Mouse (Mus musculus) adrenal gland, postnatal 10 days (tissue): ENCODE data around the gene Krtap9-1. TPM values are rescaled to one million over a fixed set of nuclear protein-coding genes. Genes with fewer than 3 reads are reported as not detected.
"Not testable (repeated sequence)": the region's sequence is repeated elsewhere in the genome, so short reads cannot be mapped to it uniquely, and the experiment has no call there.

Experiments used
- DNase-seq: peaks from one replicate; pipeline ENCODE4 v3.0.0; 2021; ENCODE audit warnings: mixed read lengths
- long read RNA-seq, 2 experiments: library from polyadenylated mRNA; stranded (forward); transcript quantifications; one replicate each; pipeline ENCODE4 v2.0.0; 2021
- total RNA-seq, 2 experiments: library from RNA; stranded (reverse); gene quantifications; 2 replicates each; pipeline ENCODE4 v1.2.3; 2021

Krtap9-1 gene
- not detected for total RNA-seq
- long read RNA-seq, experiment 1: 0 reads
- long read RNA-seq, experiment 2: 0 reads

DNA sequence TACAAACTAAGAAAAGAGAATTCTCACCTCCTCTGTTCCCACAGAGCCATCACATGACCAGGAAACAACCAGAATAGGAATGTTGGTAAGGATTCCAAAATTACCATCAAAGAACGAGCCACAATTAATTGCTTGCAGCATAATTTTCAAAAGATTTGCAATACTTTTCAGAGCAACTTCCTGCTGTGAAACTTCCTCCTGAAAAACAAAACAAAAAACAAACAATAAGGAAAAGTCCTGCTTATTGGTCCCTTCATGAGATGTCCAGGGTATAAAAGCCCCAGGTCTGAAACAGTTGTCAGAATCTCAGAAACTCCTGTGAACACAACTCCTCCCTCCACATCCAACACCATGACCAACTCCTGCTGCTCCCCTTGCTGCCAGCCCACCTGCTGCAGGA is at the start of gene Krtap9-1:
Gene Krtap9-1, plus strand, starts transcription at position 301 of the 400 bp plus-strand sequence.
- DNase-seq: not testable (repeated sequence)

DNA sequence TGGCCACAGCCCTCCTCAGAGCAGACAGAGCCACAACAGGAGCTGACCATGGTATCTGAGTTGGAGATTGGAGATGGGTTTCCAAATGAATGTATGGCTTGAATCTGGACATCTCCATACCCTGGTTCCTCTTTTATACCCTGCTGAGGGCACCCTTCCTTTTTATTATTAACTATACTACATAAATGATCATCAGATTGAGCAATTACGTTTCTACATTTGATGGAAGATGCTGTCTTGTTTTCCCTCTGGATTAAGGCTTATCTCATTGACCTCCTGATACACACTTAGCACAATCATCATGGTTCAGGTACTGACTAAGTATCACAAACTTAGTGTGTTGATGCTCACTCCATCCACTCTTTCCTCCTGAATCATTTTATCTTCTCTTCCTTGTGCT is 35.2 kb upstream of the Krtap9-1 start, which contains the start of gene 2300003K06Rik:
Gene 2300003K06Rik, minus strand, starts transcription at position 101 of the 400 bp plus-strand sequence.
- DNase-seq: no peak

GRCm38 (mm10) chr11:99842185-99842584 is 31.0 kb upstream of the Krtap9-1 start:
- no peak for DNase-seq

GRCm38 (mm10) chr11:99846746-99847145 is 26.4 kb upstream of the Krtap9-1 start:
- DNase-seq: no peak

GRCm38 (mm10) chr11:99851508-99851907 is 21.7 kb upstream of the Krtap9-1 start, which contains the start of gene Krtap4-16:
Krtap4-16 (minus strand) TSS chr11:99851608.
- no peak for DNase-seq

- DNase-seq: peak; percentile 2
These were observed 19.1 kb upstream of the Krtap9-1 start for GRCm38 (mm10) chr11:99854121-99854520.

DNA sequence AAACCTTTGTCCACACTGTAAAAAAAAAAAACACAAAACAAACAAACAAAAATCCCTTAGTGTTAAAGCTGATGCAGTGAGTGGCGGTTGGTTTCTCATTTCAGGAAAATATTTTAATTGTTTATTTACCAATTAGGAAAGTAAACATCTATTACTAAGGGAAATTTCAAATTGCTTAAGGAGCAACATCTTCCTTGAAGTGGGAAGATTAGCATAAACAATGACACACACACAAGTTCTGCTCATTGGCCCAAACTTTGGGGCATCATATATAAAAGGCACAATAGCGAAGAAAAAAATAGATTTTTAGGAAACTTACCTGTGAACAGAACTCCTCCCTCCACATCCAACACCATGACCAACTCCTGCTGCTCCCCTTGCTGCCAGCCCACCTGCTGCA is 15.6 kb upstream of the Krtap9-1 start, which contains the start of gene Gm11568:
Gene Gm11568, plus strand, starts transcription at position 301 of the 400 bp plus-strand sequence.
- DNase-seq: no peak

- DNase-seq: no peak
These were observed 14.4 kb upstream of the Krtap9-1 start for GRCm38 (mm10) chr11:99858761-99859160.

DNA sequence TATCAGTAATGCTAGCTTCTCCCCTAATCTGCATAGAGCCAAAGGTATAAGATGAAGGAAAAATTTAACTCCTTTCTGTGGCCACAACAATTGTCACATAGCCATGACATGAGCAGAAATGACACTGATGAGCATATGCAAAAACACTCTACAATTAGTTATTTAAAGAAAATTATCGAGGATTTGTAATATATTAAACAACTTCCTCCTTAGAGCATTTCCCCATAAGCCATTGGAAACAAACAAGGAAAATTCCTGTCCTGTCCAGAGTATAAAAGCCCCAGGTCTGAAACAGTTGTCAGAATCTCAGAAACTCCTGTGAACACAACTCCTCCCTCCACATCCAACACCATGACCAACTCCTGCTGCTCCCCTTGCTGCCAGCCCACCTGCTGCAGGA is 9.0 kb upstream of the Krtap9-1 start, which contains the start of gene Gm11559:
Gene Gm11559, plus strand, starts transcription at position 301 of the 400 bp plus-strand sequence.
- DNase-seq: not testable (repeated sequence)

DNA sequence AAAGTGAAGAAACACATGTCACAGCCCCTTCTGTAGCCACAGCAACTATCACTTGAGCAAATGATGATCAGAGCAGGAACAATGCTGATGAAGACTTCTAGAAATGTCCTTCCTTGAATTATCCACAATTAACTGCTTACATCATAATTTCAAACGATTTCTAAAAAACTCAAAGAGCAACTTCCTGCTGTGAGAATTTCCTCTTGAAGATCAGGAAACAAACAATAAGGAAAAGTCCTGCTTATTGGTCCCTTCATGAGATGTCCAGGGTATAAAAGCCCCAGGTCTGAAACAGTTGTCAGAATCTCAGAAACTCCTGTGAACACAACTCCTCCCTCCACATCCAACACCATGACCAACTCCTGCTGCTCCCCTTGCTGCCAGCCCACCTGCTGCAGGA is 5.7 kb downstream of the Krtap9-1 start, which contains the start of gene Gm11567:
Gene Gm11567, plus strand, starts transcription at position 301 of the 400 bp plus-strand sequence.
- not testable (repeated sequence) for DNase-seq

GRCm38 (mm10) chr11:99907620-99908019 is 34.4 kb downstream of the Krtap9-1 start, which contains the start of gene Krtap31-1:
Krtap31-1 (plus strand) TSS chr11:99907920.
- DNase-seq: no peak

DNA sequence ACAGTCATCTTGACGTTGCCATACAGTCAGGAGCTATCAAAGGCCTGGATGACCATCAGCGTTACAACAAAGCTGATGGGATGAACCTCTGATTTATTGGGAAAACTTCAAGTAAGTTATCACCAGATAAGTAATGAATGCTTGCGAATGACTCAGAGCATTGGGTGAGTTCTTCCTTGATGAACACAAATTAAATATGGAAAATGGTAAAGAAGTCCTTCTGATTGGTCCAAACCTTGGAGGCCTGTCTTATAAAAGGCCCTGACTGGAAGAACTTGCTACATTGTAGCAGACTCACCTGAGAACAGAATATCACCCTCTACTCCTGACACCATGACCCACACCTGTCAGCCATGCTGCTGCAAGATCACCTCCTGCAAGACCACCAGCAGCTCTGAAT is 41.3 kb downstream of the Krtap9-1 start, which contains the start of gene Gm11565:
Gene Gm11565, plus strand, starts transcription at position 301 of the 400 bp plus-strand sequence.
- no peak for DNase-seq

Other genes with a start within 250 kb of the Krtap9-1 start
- not detected for gene Krtap4-1, start 245.2 kb upstream of the Krtap9-1 start, total RNA-seq
- not detected for gene Krtap4-2, start 238.3 kb upstream of the Krtap9-1 start, total RNA-seq
- gene Krtap4-7, start 229.3 kb upstream of the Krtap9-1 start, total RNA-seq: not detected
- gene Gm11555, start 223.2 kb upstream of the Krtap9-1 start, total RNA-seq: not detected
- not detected for gene Gm11563, start 214.4 kb upstream of the Krtap9-1 start, total RNA-seq
- gene Krtap4-6, start 207.4 kb upstream of the Krtap9-1 start, total RNA-seq: not detected
- not detected for gene Gm14190, start 182.6 kb upstream of the Krtap9-1 start, total RNA-seq
- not detected for gene Gm14180, start 139.1 kb upstream of the Krtap9-1 start, total RNA-seq
- not detected for gene Gm11595, start 100.5 kb upstream of the Krtap9-1 start, total RNA-seq
- not detected for gene Krtap4-8, start 92.7 kb upstream of the Krtap9-1 start, total RNA-seq
- not detected for gene Krtap4-9, start 88.2 kb upstream of the Krtap9-1 start, total RNA-seq
- gene Gm11596, start 79.9 kb upstream of the Krtap9-1 start, total RNA-seq: not detected
- gene Gm11569, start 74.5 kb upstream of the Krtap9-1 start, total RNA-seq: not detected
- gene Gm11554, start 68.9 kb upstream of the Krtap9-1 start, total RNA-seq: not detected
- gene Krtap4-13, start 63.5 kb upstream of the Krtap9-1 start, total RNA-seq: not detected
- gene Gm11564, start 57.7 kb upstream of the Krtap9-1 start, total RNA-seq: not detected
- gene 2300003K06Rik, start 35.3 kb upstream of the Krtap9-1 start, total RNA-seq: not detected
- gene Krtap4-16, start 21.8 kb upstream of the Krtap9-1 start, total RNA-seq: not detected
- not detected for gene Gm11568, start 15.5 kb upstream of the Krtap9-1 start, total RNA-seq
- gene Gm11559, start 8.9 kb upstream of the Krtap9-1 start, total RNA-seq: not detected
- gene Gm11567, start 5.8 kb downstream of the Krtap9-1 start, total RNA-seq: not detected
- gene Krtap31-1, start 34.5 kb downstream of the Krtap9-1 start, total RNA-seq: not detected
- not detected for gene Gm11565, start 41.4 kb downstream of the Krtap9-1 start, total RNA-seq
- gene Krtap31-2, start 62.9 kb downstream of the Krtap9-1 start, total RNA-seq: not detected
- gene Krtap9-5, start 75.1 kb downstream of the Krtap9-1 start, total RNA-seq: not detected
- not detected for gene Krtap29-1, start 105.7 kb downstream of the Krtap9-1 start, total RNA-seq
- gene Krtap16-1, start 113.2 kb downstream of the Krtap9-1 start, total RNA-seq: not detected
- not detected for gene Krtap17-1, start 120.6 kb downstream of the Krtap9-1 start, total RNA-seq
- gene Krt33a, start 142.8 kb downstream of the Krtap9-1 start, total RNA-seq: not detected
- not detected for gene Krt33b, start 156.5 kb downstream of the Krtap9-1 start, total RNA-seq
- gene Krt34, start 168.2 kb downstream of the Krtap9-1 start, total RNA-seq: not detected
- not detected for gene Krt31, start 177.2 kb downstream of the Krtap9-1 start, total RNA-seq
- gene Krt32, start 214.8 kb downstream of the Krtap9-1 start, total RNA-seq: not detected
- gene Krt35, start 222.9 kb downstream of the Krtap9-1 start, total RNA-seq: not detected
- under 1 TPM; 0.21 to 0.51 TPM for gene Krt36, start 232.2 kb downstream of the Krtap9-1 start, total RNA-seq
- not detected for gene Krt13, start 248.2 kb downstream of the Krtap9-1 start, total RNA-seq